Mouse (Mus musculus): ENCODE results near the gene Gcsam. TPM values are rescaled to one million over a fixed set of nuclear protein-coding genes. Genes with fewer than 3 reads are reported as not detected.

Gcsam gene
- polyA plus RNA-seq, 1 experiment, result 0.45 TPM

DNA sequence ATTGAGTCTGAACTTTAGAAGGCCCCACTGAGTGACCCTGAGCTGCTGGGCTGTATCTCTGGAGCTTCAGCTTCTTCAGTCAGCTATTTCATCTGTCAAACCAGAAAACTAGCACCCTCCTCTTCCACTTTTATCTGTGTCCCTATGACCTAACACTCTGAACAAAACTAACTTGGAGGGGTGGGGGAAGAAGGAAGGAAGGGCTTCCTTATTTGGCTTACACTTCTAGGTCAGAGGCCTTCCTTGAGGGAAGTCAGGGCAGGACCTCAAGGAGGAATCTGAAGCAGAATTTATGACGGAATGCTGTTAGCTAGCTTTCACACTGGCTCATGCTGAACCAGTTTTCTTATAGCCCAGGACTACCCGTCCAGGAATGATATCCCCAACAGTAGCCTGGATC, 41.3 kb downstream of the Gcsam start:
- no peak for DNase-seq (ENCODE audit: low spot score)

- DNase-seq (ENCODE audit: low spot score), result no peak
Observed at GRCm38 (mm10) chr16:45653009-45653933, 43.1 kb downstream of the Gcsam start.

DNA sequence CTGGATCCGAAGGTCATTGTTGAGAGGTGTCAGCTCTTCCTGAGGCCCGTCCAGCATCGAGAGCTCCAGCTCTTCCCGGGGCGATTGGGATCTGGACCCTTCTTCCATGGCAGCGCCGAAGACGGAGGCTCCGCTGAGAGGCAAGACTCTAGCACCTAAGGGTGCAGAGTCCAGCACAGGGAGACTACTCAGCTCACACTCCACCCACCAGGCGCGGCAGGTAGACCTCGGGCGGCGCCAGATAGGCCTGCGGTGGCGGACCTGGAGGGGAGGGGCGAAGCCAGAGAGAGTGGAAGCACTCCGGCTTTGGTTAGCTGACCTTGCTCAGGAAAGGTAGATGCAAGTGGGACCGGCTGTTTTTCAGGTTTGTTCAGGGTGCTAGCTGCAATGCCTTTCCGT, 43.8 kb downstream of the Gcsam start, which contains the start of gene BC016579:
Gene BC016579, minus strand, starts transcription at position 135 of the 399 bp plus-strand sequence.
- peak; percentile 40 for DNase-seq (ENCODE audit: low spot score)

- DNase-seq (ENCODE audit: low spot score), result no peak
Observed at GRCm38 (mm10) chr16:45654465-45654864, 44.3 kb downstream of the Gcsam start.

GRCm38 (mm10) chr16:45657574-45658159, 47.5 kb downstream of the Gcsam start:
- DNase-seq (ENCODE audit: low spot score), result no peak

- no peak for DNase-seq (ENCODE audit: low spot score)
Observed at GRCm38 (mm10) chr16:45658248-45658647, 48.1 kb downstream of the Gcsam start.

DNA sequence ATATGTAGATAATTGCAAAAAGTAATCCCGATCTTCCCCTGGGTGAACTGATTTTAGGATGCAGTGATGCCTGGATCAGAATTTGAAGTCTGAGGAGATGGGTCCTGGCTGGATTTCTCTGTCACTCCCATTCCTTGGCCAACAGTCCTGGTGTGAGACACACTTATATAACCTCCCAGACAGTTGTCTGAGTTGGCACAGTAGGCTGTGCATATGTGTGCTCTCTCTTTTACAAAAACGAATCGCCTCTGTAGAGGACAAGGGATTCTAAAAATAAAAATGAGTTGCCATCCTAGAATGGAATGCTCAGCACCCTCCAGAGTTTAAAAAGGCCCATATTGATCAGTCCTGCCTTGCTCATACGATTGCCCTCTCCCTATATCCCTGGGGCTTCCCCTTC, 49.4 kb downstream of the Gcsam start:
- no peak for DNase-seq (ENCODE audit: low spot score)

DNA sequence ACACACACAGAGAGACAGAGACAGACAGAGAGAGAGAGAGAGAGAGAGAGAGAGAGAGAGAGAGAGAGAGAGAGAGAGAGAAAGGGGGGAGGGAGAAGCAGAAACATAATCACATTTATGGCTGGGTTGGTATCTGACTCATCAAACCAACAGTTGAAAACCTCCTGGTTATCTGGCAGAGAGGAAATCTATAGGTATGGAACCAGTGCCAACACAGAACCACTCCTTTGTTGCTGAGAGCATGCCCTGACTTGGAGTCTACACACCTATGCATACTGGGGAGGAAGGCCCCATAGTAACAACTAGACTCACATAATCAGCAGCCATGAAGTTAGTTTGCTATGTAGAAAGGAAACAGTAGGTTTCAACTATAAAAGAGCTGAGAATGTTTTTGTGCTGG, 52.2 kb downstream of the Gcsam start:
- no peak for DNase-seq (ENCODE audit: low spot score)

DNA sequence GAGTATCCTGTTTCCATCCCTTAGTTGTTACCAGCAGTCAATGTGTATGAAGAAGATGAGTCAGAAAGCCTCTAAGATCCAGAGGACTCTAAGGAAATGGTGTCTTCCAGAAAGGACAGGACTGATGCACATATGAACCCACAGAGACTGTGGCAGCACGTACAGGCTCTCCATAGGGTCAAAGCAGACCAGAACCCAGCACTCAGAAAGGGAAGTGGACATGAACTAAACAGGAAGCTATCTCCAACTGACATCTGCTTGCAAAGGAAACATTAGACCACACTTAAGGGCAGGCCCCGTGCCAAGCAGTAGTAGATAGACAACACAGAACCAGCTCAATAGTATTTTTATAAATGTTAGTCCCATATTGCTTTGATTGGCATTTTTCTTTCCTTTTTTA, 56.0 kb downstream of the Gcsam start:
- no peak for DNase-seq (ENCODE audit: low spot score)

DNA sequence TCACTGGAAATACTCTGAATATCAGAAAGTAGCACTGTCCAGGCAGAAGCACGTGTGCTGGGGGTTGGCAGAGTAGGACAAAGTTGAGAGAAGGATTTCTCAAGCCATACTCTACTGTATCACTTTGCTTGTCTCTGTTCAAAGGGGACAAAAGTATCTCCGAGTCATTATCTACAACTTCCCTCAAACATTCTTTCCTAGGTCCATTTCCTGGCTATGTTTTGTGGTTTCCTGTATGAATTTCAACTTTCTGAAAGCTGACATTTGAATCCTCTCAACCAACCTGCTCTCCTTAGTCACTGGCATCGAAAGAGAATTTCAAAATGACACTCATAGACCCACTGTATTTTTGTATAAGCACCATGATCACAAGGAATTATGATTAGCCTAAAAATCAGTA, 58.0 kb downstream of the Gcsam start:
- no peak for DNase-seq (ENCODE audit: low spot score)

GRCm38 (mm10) chr16:45670005-45670404, 59.8 kb downstream of the Gcsam start:
- DNase-seq (ENCODE audit: low spot score), result no peak

Other genes starting within 250 kb of the Gcsam start
- gene Cd200, start 201.3 kb upstream of the Gcsam start, polyA plus RNA-seq (2012; rRNA removed), result 146 and 197 TPM in 2 replicates
- gene Gm609, start 117.4 kb upstream of the Gcsam start, polyA plus RNA-seq (2012; rRNA removed), result 0.27 and 0.48 TPM in 2 replicates
- gene Gm17783, start 78.3 kb upstream of the Gcsam start, polyA plus RNA-seq (2012; rRNA removed), result not detected in 2 replicates
- gene Slc9c1, start 75.1 kb upstream of the Gcsam start, polyA plus RNA-seq (2012; rRNA removed), result not detected in 2 replicates
- gene BC016579, start 43.7 kb downstream of the Gcsam start, polyA plus RNA-seq (2012; rRNA removed), result 1.6 and 2.5 TPM in 2 replicates
- 0.04 and 0.22 TPM in 2 replicates for gene Tmprss7, start 83.3 kb downstream of the Gcsam start, polyA plus RNA-seq (2012; rRNA removed)
- 1.4 and 2.0 TPM in 2 replicates for gene Tagln3, start 114.2 kb downstream of the Gcsam start, polyA plus RNA-seq (2012; rRNA removed)
- gene Abhd10, start 132.6 kb downstream of the Gcsam start, polyA plus RNA-seq (2012; rRNA removed), result 19.8 and 22.0 TPM in 2 replicates

Data from urinary bladder, adult 2 months (tissue).